Mouse (Mus musculus) embryonic fibroblast, embryonic 13.5 days (primary cell): ENCODE results near the gene Ankrd9.

Experiments
- CTCF ChIP-seq: IDR thresholded peaks from 2 replicates; pipeline ENCODE4 v1.5.1; 2011; ENCODE audit warnings: mild to moderate bottlenecking, control low read depth, low read length, moderate library complexity, borderline replicate concordance; ENCODE audit not compliant: insufficient read depth
- POLR2A ChIP-seq: IDR thresholded peaks from 2 replicates; pipeline ENCODE4 v1.6.1; 2011; ENCODE audit warnings: low read depth, mild to moderate bottlenecking, control low read depth, low read length, moderate library complexity

GRCm38 (mm10) chr12:111004142-111004541, 25.3 kb upstream of the Ankrd9 start:
- TF ChIP-seq CTCF, result no peak
- TF ChIP-seq POLR2A, result no peak
